Mouse (Mus musculus) neural tube, embryonic 12.5 days (tissue): Measurements from ENCODE around the gene Sgcd. TPM values are rescaled to one million over a fixed set of nuclear protein-coding genes. Genes with fewer than 3 reads are reported as not detected.

Experiments used
- ATAC-seq: fragments of 200-750 bp; cut with Nextera tagmentation; 2 replicates; pipeline ENCODE4 v1.8.0; 2017; ENCODE audit warnings: low read depth, mild to moderate bottlenecking, moderate TSS enrichment, moderate library complexity; ENCODE audit not compliant: low FRiP score
- H3K27ac ChIP-seq: fragments of 300-500 bp; sonication (generic); 2 replicates; pipeline ENCODE4 v1.5.1; 2016
- H3K27me3 ChIP-seq: fragments of 300-500 bp; sonication (generic); replicated peaks from 2 replicates; pipeline ENCODE4 v1.6.1; 2016; ENCODE audit warnings: mild to moderate bottlenecking
- H3K36me3 ChIP-seq: fragments of 300-500 bp; sonication (generic); 2 replicates; pipeline ENCODE4 v1.6.1; 2016; ENCODE audit warnings: mild to moderate bottlenecking
- H3K4me1 ChIP-seq: fragments of 300-500 bp; sonication (generic); 2 replicates; pipeline ENCODE4 v1.6.1; 2016
- H3K4me2 ChIP-seq: fragments of 300-500 bp; sonication (generic); replicated peaks from 2 replicates; pipeline ENCODE4 v1.6.1; 2016; ENCODE audit warnings: mild to moderate bottlenecking
- H3K4me3 ChIP-seq: fragments of 300-500 bp; sonication (generic); 2 replicates; pipeline ENCODE4 v1.5.1; 2016
- H3K9ac ChIP-seq: fragments of 300-500 bp; sonication (generic); 2 replicates; pipeline ENCODE4 v1.6.1; 2016; ENCODE audit warnings: mild to moderate bottlenecking
- H3K9me3 ChIP-seq: fragments of 300-500 bp; sonication (generic); 2 replicates; pipeline ENCODE4 v1.6.1; 2016; ENCODE audit warnings: mild to moderate bottlenecking
- WGBS: fragments of 180-500 bp; shearing (Covaris S2); methylation state at CpG from one replicate; pipeline ENCODE4 v1.1.7; 2016; 5-methylcytosine and 5-hydroxymethylcytosine counted together
- polyA plus RNA-seq: library from polyadenylated mRNA; unstranded; fragments of >200 nt; fragmentation: Nextera tagmentation; extraction: Ambion mirVana; gene quantifications from 2 replicates; pipeline ENCODE4 v1.2.1, GENCODE M21; 2016

Gene Sgcd
- polyA plus RNA-seq, 1 experiment from 2014 or later, result 2.6 TPM

DNA sequence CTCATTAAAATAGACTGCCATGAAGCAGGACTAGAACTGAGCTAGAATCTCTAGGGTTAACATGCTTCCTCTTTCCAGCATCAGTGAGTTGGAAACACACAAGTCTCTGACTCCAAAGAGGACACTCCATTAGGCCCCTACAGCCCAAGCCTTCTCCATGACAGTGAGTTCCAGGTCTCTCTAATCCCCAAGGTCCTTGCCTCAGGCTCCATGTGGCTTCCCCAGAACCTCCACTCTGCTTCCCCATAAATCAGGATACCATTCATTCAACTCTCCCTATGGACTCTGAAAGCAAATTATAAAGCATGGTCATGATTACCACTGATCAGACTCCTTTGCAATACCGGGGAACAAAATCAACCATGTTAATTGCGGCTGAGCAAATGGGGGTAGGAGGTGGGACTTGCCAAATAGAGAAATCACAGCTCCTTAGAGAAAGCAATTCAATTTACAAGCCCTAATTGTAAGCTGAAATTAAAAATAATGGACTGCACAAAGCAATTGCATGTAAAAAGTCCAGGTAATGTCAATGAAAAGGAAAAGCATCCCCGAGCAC lies 97.1 kb downstream of the Sgcd start:
- H3K36me3 ChIP-seq, result no peaks in the 10 kb centered on the region
- H3K9me3 ChIP-seq, result no peaks in the 10 kb centered on the region
- no peaks in the 10 kb centered on the region for H3K27me3 ChIP-seq
- H3K9ac ChIP-seq, result no peak overlapping the region
- WGBS, result 63% methylated on average over 3 of the region's 3 CpGs
- no peak overlapping the region for H3K27ac ChIP-seq
- no peaks in the 10 kb centered on the region for H3K4me1 ChIP-seq
- H3K4me2 ChIP-seq, result no peak overlapping the region
- ATAC-seq, result peak; percentile 17; the same call in 1 of the 2 replicates
- no peak overlapping the region for H3K4me3 ChIP-seq

DNA sequence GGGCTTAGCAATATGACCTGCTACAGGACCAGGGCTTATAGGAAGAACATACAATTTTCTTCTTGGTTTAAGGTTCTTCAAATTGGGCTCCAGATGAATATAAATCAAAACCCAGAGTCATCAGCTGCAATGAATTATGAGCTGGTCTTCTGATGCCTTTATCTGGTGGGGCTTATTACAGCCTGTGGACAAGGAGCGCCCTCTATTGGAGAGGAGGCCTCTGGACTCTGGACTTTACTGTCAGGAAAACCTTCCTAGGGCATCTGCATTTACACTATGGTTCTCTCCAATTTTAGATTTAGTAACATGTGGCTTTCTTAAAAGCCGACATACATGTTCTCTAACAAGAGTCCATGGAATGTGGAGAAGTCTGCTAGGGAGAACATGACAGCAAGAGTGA lies 98.5 kb downstream of the Sgcd start:
- Histone ChIP-seq H3K4me2 (no peak overlapping the region), H3K27ac (no peak overlapping the region), H3K36me3 (no peaks in the 10 kb centered on the region), H3K9ac (no peak overlapping the region), H3K4me3 (no peak overlapping the region), H3K27me3 (no peaks in the 10 kb centered on the region), H3K9me3 (no peaks in the 10 kb centered on the region), H3K4me1 (no peaks in the 10 kb centered on the region)
- WGBS, result 63% methylated on average over 2 of the region's 2 CpGs
- ATAC-seq, result no peak

DNA sequence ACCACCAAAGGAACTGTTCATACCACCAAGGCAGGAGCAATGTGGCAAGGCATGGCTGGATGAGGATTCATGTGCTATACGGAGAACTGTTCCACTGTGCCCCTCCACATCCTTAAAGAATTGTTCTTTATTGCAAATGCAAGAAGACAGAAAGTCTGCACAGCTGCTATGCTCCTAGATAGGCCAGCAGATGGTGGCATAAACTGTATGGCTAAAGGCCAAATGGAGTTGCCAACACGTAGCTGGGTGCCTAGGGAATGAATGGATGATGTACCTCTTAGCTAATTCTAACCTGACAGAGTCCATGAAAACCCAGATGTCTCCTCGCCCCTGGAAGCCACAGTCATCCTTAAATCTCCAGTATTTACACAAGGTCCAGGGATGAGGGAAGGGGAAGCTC lies 103.5 kb downstream of the Sgcd start:
- no peak overlapping the region for H3K27ac ChIP-seq

DNA sequence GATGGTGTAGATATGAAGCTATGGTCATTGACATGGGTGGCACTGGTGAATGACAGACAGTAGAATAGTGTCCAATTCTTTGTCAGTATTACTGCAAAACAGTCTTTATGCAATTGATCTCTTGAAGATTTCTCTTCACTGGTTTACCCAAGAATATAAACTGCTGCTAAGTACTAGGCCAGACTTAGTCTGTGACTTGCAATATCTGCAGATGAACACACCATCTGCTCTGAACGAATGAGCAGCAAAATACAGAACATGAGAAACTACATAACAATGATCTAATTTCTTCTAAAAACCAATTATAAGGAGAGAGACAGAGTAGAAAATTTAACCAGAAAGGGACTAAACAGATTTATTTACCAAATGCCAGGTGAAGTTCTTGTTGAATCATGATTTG lies 105.2 kb downstream of the Sgcd start:
- Histone ChIP-seq H3K9me3 (no peaks in the 10 kb centered on the region), H3K36me3 (no peaks in the 10 kb centered on the region), H3K4me1 (no peaks in the 10 kb centered on the region), H3K9ac (no peak overlapping the region), H3K27ac (no peak overlapping the region), H3K27me3 (no peaks in the 10 kb centered on the region), H3K4me2 (no peak overlapping the region), H3K4me3 (no peak overlapping the region)
- no peak for ATAC-seq
- 76% methylated on average over 1 of the region's 1 CpGs for WGBS

More for the DNA sequence above, 103.5 kb downstream of the Sgcd start:
- no peaks in the 10 kb centered on the region for H3K9me3 ChIP-seq
- no peak for ATAC-seq
- H3K27me3 ChIP-seq, result no peaks in the 10 kb centered on the region
- no peak overlapping the region for H3K9ac ChIP-seq
- no peak overlapping the region for H3K4me2 ChIP-seq
- H3K36me3 ChIP-seq, result no peaks in the 10 kb centered on the region
- 64% methylated on average over 3 of the region's 3 CpGs for WGBS
- H3K4me1 ChIP-seq, result no peaks in the 10 kb centered on the region
- no peak overlapping the region for H3K4me3 ChIP-seq

DNA sequence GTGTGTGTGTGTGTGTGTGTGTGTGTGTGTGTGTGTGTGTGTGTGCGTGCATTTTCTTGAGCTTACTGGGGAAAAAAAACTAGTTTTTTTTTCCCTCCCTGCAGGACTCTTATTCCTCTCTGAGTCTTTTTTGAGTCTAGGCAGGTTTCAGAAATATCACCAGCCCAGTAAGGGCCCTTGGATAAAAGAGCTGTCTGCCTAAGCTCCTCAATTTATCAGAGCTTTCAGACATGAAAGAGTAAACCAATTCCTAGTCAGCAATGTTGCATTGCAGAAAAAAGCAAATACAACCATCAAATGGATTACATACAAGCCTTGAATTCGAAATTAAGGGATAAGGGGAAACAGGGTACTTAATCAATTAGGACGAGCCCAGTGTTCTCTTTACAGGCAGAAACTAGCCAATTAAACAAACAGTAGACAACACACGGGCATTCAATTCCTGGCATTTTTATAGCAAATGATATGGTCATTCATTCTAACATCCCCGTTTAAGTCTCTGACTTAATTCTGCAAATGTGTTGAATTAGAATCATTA lies 112.1 kb downstream of the Sgcd start:
- Histone ChIP-seq H3K4me3 (no peak overlapping the region), H3K4me1 (0 out of 2 replicates have a peak, but pooled peaks cover 3% of the 10 kb centered on the region), H3K9ac (no peak overlapping the region), H3K27me3 (no peaks in the 10 kb centered on the region), H3K9me3 (no peaks in the 10 kb centered on the region), H3K27ac (no peak overlapping the region), H3K36me3 (no peaks in the 10 kb centered on the region), H3K4me2 (no peak overlapping the region)
- peak; percentile 74 for ATAC-seq
- 29% methylated on average over 5 of the region's 5 CpGs for WGBS

DNA sequence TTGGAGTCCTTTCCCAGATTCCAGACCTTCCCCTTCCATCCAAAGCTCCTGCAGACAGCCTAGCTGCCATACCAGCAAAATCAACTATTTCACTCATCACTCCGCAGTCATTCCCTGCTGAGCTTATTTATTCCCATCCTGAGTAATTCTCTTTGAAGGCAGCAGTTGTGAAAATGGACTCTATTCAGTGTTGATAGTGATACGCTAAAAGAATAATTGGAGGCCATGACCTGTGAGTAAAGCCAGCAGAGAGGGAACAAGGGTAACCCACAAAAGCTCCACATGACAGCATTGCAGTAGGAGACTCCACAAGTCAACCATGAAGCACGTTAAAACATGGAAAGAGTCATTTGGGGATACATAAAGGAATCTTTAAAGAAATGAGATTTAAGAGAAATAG lies 142.9 kb downstream of the Sgcd start:
- no peaks in the 10 kb centered on the region for H3K4me1 ChIP-seq
- H3K9ac ChIP-seq, result no peak overlapping the region
- 13% methylated on average over 3 of the region's 3 CpGs for WGBS
- H3K27me3 ChIP-seq, result no peaks in the 10 kb centered on the region
- H3K9me3 ChIP-seq, result no peaks in the 10 kb centered on the region
- H3K27ac ChIP-seq, result no peak overlapping the region
- H3K4me2 ChIP-seq, result no peak overlapping the region
- no peak for ATAC-seq
- no peak overlapping the region for H3K4me3 ChIP-seq
- H3K36me3 ChIP-seq, result no peaks in the 10 kb centered on the region

DNA sequence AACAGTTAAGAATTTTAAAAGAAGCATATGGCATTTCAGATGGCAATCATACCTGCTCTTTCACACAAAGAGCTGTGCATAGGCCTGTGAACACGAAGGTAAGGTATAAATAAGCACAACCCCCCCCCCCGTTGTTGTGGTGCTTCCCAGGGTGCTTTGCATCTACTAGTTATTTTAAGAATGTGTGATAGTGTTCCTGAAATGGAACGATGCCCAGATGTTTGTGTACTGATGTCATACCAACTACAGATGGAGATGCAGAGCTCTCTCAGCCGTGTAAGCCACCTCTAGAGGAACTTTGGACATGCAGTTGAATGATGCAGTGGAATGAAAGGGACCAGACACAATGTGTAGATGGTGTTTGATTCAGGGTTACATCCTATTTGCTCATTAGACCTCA lies 155.5 kb downstream of the Sgcd start:
- Histone ChIP-seq H3K27ac (no peak overlapping the region), H3K36me3 (no peaks in the 10 kb centered on the region), H3K9me3 (no peaks in the 10 kb centered on the region), H3K4me2 (no peak overlapping the region), H3K27me3 (no peaks in the 10 kb centered on the region), H3K4me3 (no peak overlapping the region), H3K9ac (no peak overlapping the region), H3K4me1 (no peaks in the 10 kb centered on the region)
- WGBS, result 78% methylated on average over 4 of the region's 4 CpGs
- no peak for ATAC-seq

DNA sequence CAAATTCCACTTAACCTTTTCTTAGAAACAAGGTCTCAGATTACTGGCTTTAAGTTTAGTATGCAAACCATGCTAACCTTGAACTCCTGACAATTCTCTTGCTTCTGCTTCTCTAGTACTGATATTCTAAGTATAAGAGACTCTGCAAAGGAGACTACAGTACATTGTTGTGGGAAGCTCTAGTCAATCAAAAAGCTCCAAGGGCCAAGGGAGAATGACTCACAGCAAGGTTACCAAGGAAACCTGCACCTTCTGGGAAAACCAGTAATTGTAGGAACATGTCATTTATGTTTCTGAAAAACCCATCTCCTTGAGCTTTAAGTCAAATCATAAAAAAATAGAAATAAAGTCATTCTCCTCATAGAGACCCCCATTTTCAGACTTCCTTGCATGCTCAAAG lies 178.5 kb downstream of the Sgcd start:
- Histone ChIP-seq H3K4me2 (no peak overlapping the region), H3K27ac (no peak overlapping the region), H3K27me3 (no peaks in the 10 kb centered on the region), H3K36me3 (no peaks in the 10 kb centered on the region), H3K4me1 (no peaks in the 10 kb centered on the region), H3K9me3 (no peaks in the 10 kb centered on the region), H3K9ac (no peak overlapping the region), H3K4me3 (no peak overlapping the region)
- ATAC-seq, result no peak

DNA sequence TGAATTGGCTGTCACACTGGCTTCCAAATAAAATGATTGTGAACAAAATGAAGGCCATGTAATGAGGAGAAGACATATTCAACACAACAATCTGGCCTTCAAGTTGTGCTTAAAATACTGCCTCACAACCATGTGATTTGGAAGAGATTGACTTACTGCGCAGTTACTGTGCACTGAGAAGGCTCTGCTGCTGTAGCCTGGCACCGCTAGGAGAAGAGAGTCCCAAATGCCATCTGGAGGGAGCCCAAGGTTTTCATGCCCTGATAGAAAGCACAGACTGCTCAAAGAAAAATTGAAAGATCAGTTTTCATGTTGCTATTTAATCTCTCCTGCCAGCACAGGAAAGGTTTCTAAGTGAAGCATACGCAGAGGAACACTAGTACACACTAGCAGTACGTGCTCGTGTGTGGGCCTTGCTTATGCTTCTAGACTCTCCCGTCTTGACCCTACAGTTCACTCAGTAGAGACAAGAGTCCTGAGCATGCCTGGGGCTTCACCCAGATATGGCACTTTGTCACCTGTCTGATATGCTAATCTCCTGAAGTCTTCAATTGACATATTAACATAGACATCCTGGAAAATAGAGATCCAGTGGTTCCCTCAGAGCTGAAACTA lies 184.6 kb downstream of the Sgcd start:
- no peak overlapping the region for H3K27ac ChIP-seq
- H3K9me3 ChIP-seq, result no peaks in the 10 kb centered on the region
- ATAC-seq, result no peak
- H3K4me2 ChIP-seq, result no peak overlapping the region
- 92% methylated on average over 6 of the region's 6 CpGs for WGBS
- no peaks in the 10 kb centered on the region for H3K4me1 ChIP-seq
- no peak overlapping the region for H3K4me3 ChIP-seq
- no peak overlapping the region for H3K9ac ChIP-seq
- no peaks in the 10 kb centered on the region for H3K36me3 ChIP-seq
- H3K27me3 ChIP-seq, result no peaks in the 10 kb centered on the region

DNA sequence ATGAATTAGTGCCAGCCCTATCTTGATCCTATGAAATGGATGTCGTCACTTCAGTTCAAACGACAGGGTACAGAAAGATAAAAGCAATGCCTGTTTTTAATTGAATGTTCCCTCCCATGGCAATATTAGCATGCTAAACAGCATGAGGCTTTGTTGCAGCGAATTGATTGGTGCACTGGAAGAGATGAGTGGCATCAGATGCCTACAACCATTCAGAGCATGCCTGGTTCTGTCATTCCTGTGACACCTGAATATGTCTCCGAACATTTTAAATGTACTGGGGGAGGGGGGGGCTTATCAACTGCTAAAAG lies 210.9 kb downstream of the Sgcd start:
- whole genome bisulfite sequencing, result 79% methylated on average over 4 of the region's 4 CpGs
- Histone ChIP-seq H3K9me3 (no peaks in the 10 kb centered on the region), H3K27me3 (no peaks in the 10 kb centered on the region), H3K4me2 (no peak overlapping the region), H3K27ac (no peak overlapping the region), H3K36me3 (no peaks in the 10 kb centered on the region), H3K4me1 (no peaks in the 10 kb centered on the region), H3K4me3 (no peak overlapping the region), H3K9ac (no peak overlapping the region)
- no peak for ATAC-seq

DNA sequence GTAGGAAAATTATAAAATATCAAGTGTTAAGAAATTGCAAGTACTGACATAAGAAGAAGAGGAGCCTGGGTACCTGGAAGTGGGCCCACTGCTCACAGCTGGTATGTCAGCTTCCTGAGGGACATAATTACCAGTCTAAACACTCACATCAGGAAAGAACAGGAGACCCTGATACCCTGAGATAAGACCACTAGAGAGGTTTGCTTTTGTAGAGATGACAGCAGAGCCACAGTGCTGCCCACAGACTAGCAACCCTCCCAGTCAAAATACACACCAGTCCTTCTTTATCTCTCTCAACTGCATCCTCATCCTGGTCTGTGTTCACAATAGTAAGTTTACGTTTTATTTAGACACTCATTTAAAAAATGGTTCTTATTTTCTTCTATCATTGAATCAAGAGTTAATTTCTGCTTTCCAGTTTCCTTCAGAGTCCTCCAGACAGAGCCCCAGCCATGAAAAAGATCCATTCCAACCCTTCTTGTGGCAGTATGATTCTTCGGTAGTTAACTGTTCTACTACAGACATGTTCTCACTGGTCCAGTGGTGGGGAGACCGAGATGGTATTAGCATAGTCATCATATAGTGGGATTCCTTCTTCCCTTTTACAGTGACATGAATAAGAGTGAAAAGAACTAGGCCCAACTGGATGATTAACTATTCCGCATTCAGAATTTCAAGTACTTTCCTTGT lies 211.4 kb downstream of the Sgcd start:
- Histone ChIP-seq H3K4me3 (no peak overlapping the region), H3K27ac (no peak overlapping the region), H3K27me3 (no peaks in the 10 kb centered on the region), H3K4me2 (no peak overlapping the region), H3K9me3 (no peaks in the 10 kb centered on the region), H3K36me3 (no peaks in the 10 kb centered on the region), H3K4me1 (no peaks in the 10 kb centered on the region), H3K9ac (no peak overlapping the region)
- no peak for ATAC-seq
- WGBS, result 84% methylated on average over 4 of the region's 4 CpGs

DNA sequence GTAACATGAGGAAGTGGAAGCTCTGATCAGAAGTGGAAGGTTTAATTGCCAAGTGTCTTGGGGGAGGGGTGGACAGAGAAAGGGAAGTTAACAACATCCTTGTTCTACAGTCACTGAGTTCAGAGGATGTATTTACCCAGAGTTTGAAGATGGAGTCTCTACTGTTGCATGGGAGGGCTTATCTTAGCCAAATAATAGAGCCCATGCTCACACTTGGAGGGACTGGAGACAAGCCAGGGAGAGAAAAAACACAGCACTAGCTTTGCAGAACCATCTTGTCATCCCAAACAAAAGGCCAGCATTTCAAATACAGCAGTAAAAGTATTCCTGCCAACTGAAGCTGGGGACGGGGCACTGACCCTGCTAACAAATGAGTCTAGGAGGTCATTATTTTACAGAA lies 212.8 kb downstream of the Sgcd start:
- H3K4me3 ChIP-seq, result no peak overlapping the region
- no peaks in the 10 kb centered on the region for H3K4me1 ChIP-seq
- H3K4me2 ChIP-seq, result no peak overlapping the region
- WGBS, result 33% methylated on average over 1 of the region's 1 CpGs
- no peak overlapping the region for H3K27ac ChIP-seq
- H3K36me3 ChIP-seq, result no peaks in the 10 kb centered on the region
- H3K27me3 ChIP-seq, result no peaks in the 10 kb centered on the region
- ATAC-seq, result no peak
- no peak overlapping the region for H3K9ac ChIP-seq
- no peaks in the 10 kb centered on the region for H3K9me3 ChIP-seq

DNA sequence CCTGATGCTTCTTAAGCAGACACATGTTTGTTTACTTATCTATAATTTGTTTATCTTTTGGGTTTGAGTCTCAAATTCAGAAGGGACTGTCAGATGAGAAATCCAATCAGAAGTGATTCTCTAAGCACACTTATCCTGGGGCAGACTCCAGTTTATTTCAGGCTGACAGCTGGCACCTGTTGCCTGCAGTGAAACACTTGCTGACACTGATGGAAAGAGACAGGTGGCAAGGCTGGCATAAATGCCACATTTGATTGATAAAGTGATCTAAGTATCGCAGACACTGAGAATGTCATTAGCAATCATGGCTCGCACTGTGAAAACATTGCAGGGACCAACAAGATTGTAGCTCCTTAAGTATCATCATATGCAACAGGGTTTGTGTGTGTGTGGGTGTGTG lies 222.9 kb downstream of the Sgcd start:
- WGBS, result 89% methylated on average over 2 of the region's 2 CpGs

More for the DNA sequence above, 222.9 kb downstream of the Sgcd start:
- Histone ChIP-seq H3K36me3 (no peaks in the 10 kb centered on the region), H3K4me3 (no peak overlapping the region), H3K27ac (no peak overlapping the region), H3K9ac (no peak overlapping the region), H3K9me3 (no peaks in the 10 kb centered on the region), H3K4me1 (no peaks in the 10 kb centered on the region), H3K4me2 (no peak overlapping the region), H3K27me3 (no peaks in the 10 kb centered on the region)
- no peak for ATAC-seq
